Mouse (Mus musculus): ENCODE data around the gene Tlcd2. TPM values are rescaled to one million over a fixed set of nuclear protein-coding genes. Genes with fewer than 3 reads are reported as not detected.

Gene Tlcd2
- polyA plus RNA-seq, 1 experiment: 11.4 TPM

GRCm38 (mm10) chr11:75511213-75511612, 49.7 kb downstream of the Tlcd2 start:
- no peak overlapping the region for H3K4me3 ChIP-seq (ENCODE audit: insufficient read depth, low read length)
- TF ChIP-seq CTCF (IDR thresholded peaks at IDR 0.05; ENCODE audit: borderline replicate concordance, insufficient read depth, low read length) (no peak), POLR2A (IDR thresholded peaks at IDR 0.05; ENCODE audit: low read depth, low read length) (no peak)
- H3K27ac ChIP-seq (ENCODE audit: insufficient read depth, low read length): no peak overlapping the region
- H3K4me1 ChIP-seq (ENCODE audit: control insufficient read depth, insufficient read depth, low read length): peaks cover 9% of the 10 kb centered on the region

GRCm38 (mm10) chr11:75512301-75513018, 50.9 kb downstream of the Tlcd2 start:
- peaks cover 9% of the 10 kb centered on the region for H3K4me1 ChIP-seq (ENCODE audit: control insufficient read depth, insufficient read depth, low read length)
- no peak for TF ChIP-seq CTCF (IDR thresholded peaks at IDR 0.05; ENCODE audit: borderline replicate concordance, insufficient read depth, low read length)
- no peak for TF ChIP-seq POLR2A (IDR thresholded peaks at IDR 0.05; ENCODE audit: low read depth, low read length)
- no peak overlapping the region for H3K4me3 ChIP-seq (ENCODE audit: insufficient read depth, low read length)
- H3K27ac ChIP-seq (ENCODE audit: insufficient read depth, low read length): no peak overlapping the region

GRCm38 (mm10) chr11:75513336-75513735, 51.8 kb downstream of the Tlcd2 start, which contains the start of gene Scarf1:
Gene Scarf1, plus strand, starts transcription at chr11:75513540.
- Histone ChIP-seq H3K4me3 (ENCODE audit: insufficient read depth, low read length) (no peak within 1 kb of the TSS), H3K27ac (ENCODE audit: insufficient read depth, low read length) (no peak within 1 kb of the TSS), H3K4me1 (ENCODE audit: control insufficient read depth, insufficient read depth, low read length) (peaks cover 9% of the 10 kb centered on the region)
- TF ChIP-seq CTCF (IDR thresholded peaks at IDR 0.05; ENCODE audit: borderline replicate concordance, insufficient read depth, low read length) (no peak), POLR2A (IDR thresholded peaks at IDR 0.05; ENCODE audit: low read depth, low read length) (no peak)

- no peak overlapping the region for H3K27ac ChIP-seq (ENCODE audit: insufficient read depth, low read length)
- TF ChIP-seq CTCF (IDR thresholded peaks at IDR 0.05; ENCODE audit: borderline replicate concordance, insufficient read depth, low read length) (no peak), POLR2A (IDR thresholded peaks at IDR 0.05; ENCODE audit: low read depth, low read length) (no peak)
These were observed 53.7 kb downstream of the Tlcd2 start for GRCm38 (mm10) chr11:75515186-75515585.

GRCm38 (mm10) chr11:75519834-75520633, 58.5 kb downstream of the Tlcd2 start:
- Histone ChIP-seq H3K4me3 (ENCODE audit: insufficient read depth, low read length) (no peak overlapping the region), H3K27ac (ENCODE audit: insufficient read depth, low read length) (no peak overlapping the region)

More at GRCm38 (mm10) chr11:75515186-75515585, 53.7 kb downstream of the Tlcd2 start:
- no peaks in the 10 kb centered on the region for H3K4me1 ChIP-seq (ENCODE audit: control insufficient read depth, insufficient read depth, low read length)
- H3K4me3 ChIP-seq (ENCODE audit: insufficient read depth, low read length): no peak overlapping the region

More at GRCm38 (mm10) chr11:75519834-75520633, 58.5 kb downstream of the Tlcd2 start:
- TF ChIP-seq CTCF (IDR thresholded peaks at IDR 0.05; ENCODE audit: borderline replicate concordance, insufficient read depth, low read length) (no peak), POLR2A (IDR thresholded peaks at IDR 0.05; ENCODE audit: low read depth, low read length) (no peak)
- H3K4me1 ChIP-seq (ENCODE audit: control insufficient read depth, insufficient read depth, low read length): no peaks in the 10 kb centered on the region

Other genes with a start within 250 kb of the Tlcd2 start
- 98.3 and 104 TPM in 2 replicates for gene Rpa1, start 113.4 kb upstream of the Tlcd2 start, polyA plus RNA-seq (2011; ENCODE audit: insufficient read length, low read depth, missing spikeins)
- 6.5 and 7.3 TPM in 2 replicates for gene Smyd4, start 113.3 kb upstream of the Tlcd2 start, polyA plus RNA-seq (2011; ENCODE audit: insufficient read length, low read depth, missing spikeins)
- gene Serpinf1, start 39.0 kb upstream of the Tlcd2 start, polyA plus RNA-seq (2011; ENCODE audit: insufficient read length, low read depth, missing spikeins): 1,069 and 1,358 TPM in 2 replicates
- not detected in 2 replicates for gene Serpinf2, start 22.1 kb upstream of the Tlcd2 start, polyA plus RNA-seq (2011; ENCODE audit: insufficient read length, low read depth, missing spikeins)
- gene Wdr81, start 7.0 kb upstream of the Tlcd2 start, polyA plus RNA-seq (2011; ENCODE audit: insufficient read length, low read depth, missing spikeins): 9.5 and 17.3 TPM in 2 replicates
- 127 and 132 TPM in 2 replicates for gene Prpf8, start 25.1 kb downstream of the Tlcd2 start, polyA plus RNA-seq (2011; ENCODE audit: insufficient read length, low read depth, missing spikeins)
- 1.7 TPM in 2 replicates for gene Rilp, start 48.4 kb downstream of the Tlcd2 start, polyA plus RNA-seq (2011; ENCODE audit: insufficient read length, low read depth, missing spikeins)
- gene Scarf1, start 51.8 kb downstream of the Tlcd2 start, polyA plus RNA-seq (2011; ENCODE audit: insufficient read length, low read depth, missing spikeins): 0.25 TPM in 1 of 2 replicates, not detected in the other
- gene Slc43a2, start 70.0 kb downstream of the Tlcd2 start, polyA plus RNA-seq (2011; ENCODE audit: insufficient read length, low read depth, missing spikeins): 5.4 and 6.9 TPM in 2 replicates
- gene Pitpna, start 126.4 kb downstream of the Tlcd2 start, polyA plus RNA-seq (2011; ENCODE audit: insufficient read length, low read depth, missing spikeins): 160 and 204 TPM in 2 replicates
- 15.2 and 17.8 TPM in 2 replicates for gene Inpp5k, start 169.3 kb downstream of the Tlcd2 start, polyA plus RNA-seq (2011; ENCODE audit: insufficient read length, low read depth, missing spikeins)
- 169 and 247 TPM in 2 replicates for gene Myo1c, start 188.8 kb downstream of the Tlcd2 start, polyA plus RNA-seq (2011; ENCODE audit: insufficient read length, low read depth, missing spikeins)
- 133 TPM in 2 replicates for gene Crk, start 217.5 kb downstream of the Tlcd2 start, polyA plus RNA-seq (2011; ENCODE audit: insufficient read length, low read depth, missing spikeins)